Mouse (Mus musculus): ENCODE measurements around the gene Cdh16. TPM values are rescaled to one million over a fixed set of nuclear protein-coding genes. Genes with fewer than 3 reads are reported as not detected.

Cdh16 gene
- polyA plus RNA-seq, 1 experiment from 2014 or later, result 32.2 TPM

DNA sequence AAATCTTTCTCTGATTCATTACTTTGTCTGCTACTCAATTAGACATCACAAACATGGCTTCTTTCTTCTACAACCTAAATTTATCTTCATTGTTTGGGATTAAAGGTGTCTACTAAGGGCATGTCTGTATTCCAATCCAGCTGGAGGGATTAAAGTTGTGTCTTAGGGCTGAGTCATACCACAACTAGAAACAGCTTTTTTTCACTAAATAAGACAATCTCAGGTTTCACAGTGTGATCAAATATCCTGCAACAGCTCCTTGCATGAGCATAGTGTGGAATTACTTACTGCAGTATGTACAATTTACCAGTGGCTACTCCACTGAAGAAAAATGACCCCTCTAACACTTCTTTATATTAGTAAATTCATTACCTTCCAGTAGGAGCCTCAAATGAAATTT, 63.5 kb downstream of the Cdh16 start:
- no peak for TF ChIP-seq CTCF (IDR thresholded peaks at IDR 0.05; ENCODE audit: low read depth)
- Histone ChIP-seq H3K27ac (ENCODE audit: low read depth) (no peak overlapping the region), H3K4me1 (ENCODE audit: insufficient read depth) (no peaks in the 10 kb centered on the region), H3K4me3 (ENCODE audit: low read depth, low read length) (no peak overlapping the region), H3K9ac (no peak overlapping the region), H3K9me3 (ENCODE audit: low read depth, low read length) (no peaks in the 10 kb centered on the region), H3K36me3 (ENCODE audit: insufficient read depth) (no peaks in the 10 kb centered on the region), H3K4me2 (no peak overlapping the region), H3K27me3 (ENCODE audit: insufficient read depth, low read length) (no peaks in the 10 kb centered on the region)
- ATAC-seq (ENCODE audit: insufficient read depth) (no peak), DNase-seq (no peak)

DNA sequence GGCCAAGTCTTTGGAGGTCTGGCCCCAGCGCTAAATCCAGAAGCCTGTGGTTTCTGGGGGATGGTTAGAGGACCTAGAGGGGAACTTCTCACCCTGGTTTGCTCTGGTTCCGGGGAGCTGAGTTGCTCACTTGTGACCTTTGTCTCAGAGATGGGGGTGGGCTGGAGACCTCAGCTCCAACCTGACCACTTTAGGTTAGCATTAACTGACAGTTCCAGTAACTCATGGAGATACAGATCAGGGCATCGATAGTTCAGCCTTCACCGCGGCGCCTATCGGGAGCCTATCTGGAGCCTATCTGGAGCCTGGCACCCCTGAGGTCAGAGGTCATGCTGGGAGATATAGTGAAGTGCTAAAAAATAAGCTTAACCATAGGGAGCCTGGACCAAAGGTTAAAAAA, 67.0 kb downstream of the Cdh16 start:
- H3K36me3 ChIP-seq (ENCODE audit: insufficient read depth), result no peaks in the 10 kb centered on the region
- no peak overlapping the region for H3K27ac ChIP-seq (ENCODE audit: low read depth)
- DNase-seq (no peak), ATAC-seq (ENCODE audit: insufficient read depth) (no peak)
- no peaks in the 10 kb centered on the region for H3K27me3 ChIP-seq (ENCODE audit: insufficient read depth, low read length)
- H3K9me3 ChIP-seq (ENCODE audit: low read depth, low read length), result no peaks in the 10 kb centered on the region
- TF ChIP-seq CTCF (IDR thresholded peaks at IDR 0.05; ENCODE audit: low read depth), result no peak
- H3K4me2 ChIP-seq, result no peak overlapping the region
- no peaks in the 10 kb centered on the region for H3K4me1 ChIP-seq (ENCODE audit: insufficient read depth)
- 36% methylated on average over 7 of the region's 7 CpGs for WGBS
- no peak overlapping the region for H3K9ac ChIP-seq
- H3K4me3 ChIP-seq (ENCODE audit: low read depth, low read length), result no peak overlapping the region

DNA sequence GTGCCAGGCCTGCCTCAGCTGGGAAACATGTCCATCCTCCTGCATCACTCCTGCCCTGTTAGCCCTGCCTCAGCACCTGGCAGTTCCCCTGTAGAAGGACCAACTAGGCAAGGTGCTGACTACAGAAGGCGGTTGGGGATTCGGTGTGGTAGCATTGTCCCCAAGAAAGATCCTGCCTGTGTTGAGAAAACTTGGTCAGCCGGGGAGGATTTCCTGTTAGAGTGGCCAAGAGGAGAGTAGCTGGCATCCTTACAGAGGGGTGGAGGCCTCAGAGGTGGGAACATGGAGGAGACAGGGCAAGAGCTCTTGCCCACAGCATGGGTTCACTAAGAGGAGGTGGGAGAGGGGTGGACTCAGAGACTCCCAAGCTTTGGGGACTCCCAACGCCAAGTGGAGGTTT, 69.0 kb downstream of the Cdh16 start:
- ATAC-seq (ENCODE audit: insufficient read depth) (no peak), DNase-seq (no peak)
- no peak for TF ChIP-seq CTCF (IDR thresholded peaks at IDR 0.05; ENCODE audit: low read depth)
- Histone ChIP-seq H3K9ac (no peak overlapping the region), H3K27me3 (ENCODE audit: insufficient read depth, low read length) (no peaks in the 10 kb centered on the region), H3K36me3 (ENCODE audit: insufficient read depth) (no peaks in the 10 kb centered on the region), H3K4me2 (no peak overlapping the region), H3K4me1 (ENCODE audit: insufficient read depth) (no peaks in the 10 kb centered on the region), H3K4me3 (ENCODE audit: low read depth, low read length) (no peak overlapping the region), H3K27ac (ENCODE audit: low read depth) (no peak overlapping the region), H3K9me3 (ENCODE audit: low read depth, low read length) (no peaks in the 10 kb centered on the region)
- 74% methylated on average over 4 of the region's 4 CpGs for WGBS

Other genes with a start within 250 kb of the Cdh16 start
- 3.6 and 4.0 TPM in 2 replicates for gene Cmtm4, start 228.6 kb downstream of the Cdh16 start, polyA plus RNA-seq (2014; fragmentation: Nextera tagmentation; extraction: Ambion mirVana)
- gene Dync1li2, start 181.3 kb downstream of the Cdh16 start, polyA plus RNA-seq (2014; fragmentation: Nextera tagmentation; extraction: Ambion mirVana), result 61.1 and 62.4 TPM in 2 replicates
- gene Terb1, start 114.5 kb downstream of the Cdh16 start, polyA plus RNA-seq (2014; fragmentation: Nextera tagmentation; extraction: Ambion mirVana), result 0.14 and 0.18 TPM in 2 replicates
- 97.2 and 98.1 TPM in 2 replicates for gene Nae1, start 89.8 kb downstream of the Cdh16 start, polyA plus RNA-seq (2014; fragmentation: Nextera tagmentation; extraction: Ambion mirVana)
- 0.32 and 0.45 TPM in 2 replicates for gene Car7, start 89.7 kb downstream of the Cdh16 start, polyA plus RNA-seq (2014; fragmentation: Nextera tagmentation; extraction: Ambion mirVana)
- 10.3 and 11.0 TPM in 2 replicates for gene Pdp2, start 32.9 kb downstream of the Cdh16 start, polyA plus RNA-seq (2014; fragmentation: Nextera tagmentation; extraction: Ambion mirVana)
- gene Rrad, start 6.9 kb upstream of the Cdh16 start, polyA plus RNA-seq (2014; fragmentation: Nextera tagmentation; extraction: Ambion mirVana), result 10.1 and 14.1 TPM in 2 replicates
- gene Ciao2b, start 17.6 kb upstream of the Cdh16 start, polyA plus RNA-seq (2014; fragmentation: Nextera tagmentation; extraction: Ambion mirVana), result 88.3 and 88.4 TPM in 2 replicates
- gene Ces2a, start 109.6 kb upstream of the Cdh16 start, polyA plus RNA-seq (2014; fragmentation: Nextera tagmentation; extraction: Ambion mirVana), result not detected in 2 replicates
- 0.58 and 0.84 TPM in 2 replicates for gene Ces2b, start 207.2 kb upstream of the Cdh16 start, polyA plus RNA-seq (2014; fragmentation: Nextera tagmentation; extraction: Ambion mirVana)
- not detected in 2 replicates for gene Ces2c, start 222.7 kb upstream of the Cdh16 start, polyA plus RNA-seq (2014; fragmentation: Nextera tagmentation; extraction: Ambion mirVana)